Mouse (Mus musculus) heart, postnatal 0 days (tissue): ENCODE results near the gene Ap1m1. TPM values are rescaled to one million over a fixed set of nuclear protein-coding genes. Genes with fewer than 3 reads are reported as not detected.

Source experiments
- ATAC-seq: fragments of 200-750 bp; cut with Nextera tagmentation; 2 replicates; pipeline ENCODE4 v1.8.0; 2017; ENCODE audit warnings: low read depth, moderate number of reproducible peaks, moderate library complexity; ENCODE audit not compliant: insufficient read depth
- DNase-seq: peaks from one replicate; pipeline ENCODE4 v3.0.0-alpha.2; 2016; ENCODE audit warnings: low spot score
- H3K27ac ChIP-seq: fragments of 300-500 bp; sonication (generic); 2 replicates; pipeline ENCODE4 v1.5.1; 2014; ENCODE audit warnings: low read depth, mild to moderate bottlenecking
- H3K27me3 ChIP-seq: fragments of 300-500 bp; sonication (generic); 2 replicates; pipeline ENCODE4 v1.6.1; 2014; ENCODE audit warnings: low read length, mixed read lengths; ENCODE audit not compliant: control insufficient read depth, insufficient read depth
- H3K36me3 ChIP-seq: fragments of 300-500 bp; sonication (generic); replicated peaks from 2 replicates; pipeline ENCODE4 v1.6.1; 2014; ENCODE audit warnings: low read length, mixed read lengths; ENCODE audit not compliant: control insufficient read depth, insufficient read depth
- H3K4me1 ChIP-seq: fragments of 300-500 bp; sonication (generic); 2 replicates; pipeline ENCODE4 v1.6.1; 2014; ENCODE audit warnings: antibody characterized with exemption; ENCODE audit not compliant: control insufficient read depth, insufficient read depth
- H3K4me2 ChIP-seq: fragments of 300-500 bp; sonication (generic); 2 replicates; pipeline ENCODE4 v1.6.1; 2014; ENCODE audit warnings: low read depth, mild to moderate bottlenecking, low read length, moderate library complexity
- H3K4me3 ChIP-seq: fragments of 300-500 bp; sonication (generic); 2 replicates; pipeline ENCODE4 v1.5.1; 2014; ENCODE audit warnings: low read depth, low read length
- H3K9ac ChIP-seq: fragments of 300-500 bp; sonication (generic); replicated peaks from 2 replicates; pipeline ENCODE4 v1.6.1; 2014; ENCODE audit warnings: low read depth, low read length, mixed read lengths
- H3K9me3 ChIP-seq: fragments of 300-500 bp; sonication (generic); replicated peaks from 2 replicates; pipeline ENCODE4 v1.6.1; 2016; ENCODE audit warnings: low read length; ENCODE audit not compliant: control insufficient read depth
- CTCF ChIP-seq: IDR thresholded peaks from 2 replicates; pipeline ENCODE4 v1.5.1; 2016; ENCODE audit warnings: antibody characterized with exemption, control low read depth, low read depth
- EP300 ChIP-seq: IDR thresholded peaks from 2 replicates; pipeline ENCODE4 v1.6.1; 2016; ENCODE audit warnings: antibody characterized with exemption, low read depth
- WGBS: fragments of 180-500 bp; shearing (Covaris S2); extraction: QIAGEN DNeasy Blood & Tissue Kit; methylation state at CpG from one replicate; pipeline ENCODE4 v1.1.7; 2014; 5-methylcytosine and 5-hydroxymethylcytosine counted together
- polyA plus RNA-seq: library from polyadenylated mRNA; unstranded; fragments of >200 nt; fragmentation: Nextera tagmentation; extraction: Ambion mirVana; gene quantifications from 2 replicates; pipeline ENCODE4 v1.2.1, GENCODE M21; 2015
- total RNA-seq: library from RNA; depleted of rRNA; stranded (reverse); fragments of >200 nt; gene quantifications from 2 replicates; pipeline ENCODE4 v1.2.3, GENCODE M21; 2014; ENCODE audit warnings: low replicate concordance

The Ap1m1 gene
- total and polyA plus RNA-seq, 2 experiments from 2014 or later = 36.1 to 83.4 TPM

DNA sequence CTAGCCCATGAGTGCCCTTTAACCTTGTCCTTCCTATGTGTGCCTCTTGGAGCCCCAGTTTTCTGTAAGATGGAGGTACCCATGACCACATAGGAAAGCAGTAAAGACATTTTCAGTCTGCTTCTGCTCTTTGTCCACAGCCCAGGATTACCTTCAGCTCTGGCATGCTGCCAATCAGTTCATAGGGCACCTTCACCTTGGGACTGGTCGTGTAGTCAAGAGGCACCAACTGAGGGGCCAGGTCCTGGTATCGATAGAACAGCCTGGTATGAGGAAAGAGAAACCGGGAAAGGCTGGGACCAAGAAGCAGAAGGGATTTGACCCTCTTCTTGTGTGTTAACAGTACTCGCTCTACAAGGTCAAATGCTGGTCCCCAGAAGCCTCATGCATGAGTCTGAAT is 29.6 kb upstream of the Ap1m1 start:
- TF ChIP-seq EP300 (no peak), CTCF (no peak)
- Histone ChIP-seq H3K27ac (no peak overlapping the region), H3K36me3 (no peaks in the 10 kb centered on the region), H3K27me3 (no peaks in the 10 kb centered on the region), H3K4me3 (no peak overlapping the region), H3K9me3 (no peaks in the 10 kb centered on the region), H3K9ac (no peak overlapping the region), H3K4me1 (no peaks in the 10 kb centered on the region), H3K4me2 (no peak overlapping the region)
- ATAC-seq (no peak), DNase-seq (no peak)
- 64% methylated on average over 4 of the region's 4 CpGs for WGBS

DNA sequence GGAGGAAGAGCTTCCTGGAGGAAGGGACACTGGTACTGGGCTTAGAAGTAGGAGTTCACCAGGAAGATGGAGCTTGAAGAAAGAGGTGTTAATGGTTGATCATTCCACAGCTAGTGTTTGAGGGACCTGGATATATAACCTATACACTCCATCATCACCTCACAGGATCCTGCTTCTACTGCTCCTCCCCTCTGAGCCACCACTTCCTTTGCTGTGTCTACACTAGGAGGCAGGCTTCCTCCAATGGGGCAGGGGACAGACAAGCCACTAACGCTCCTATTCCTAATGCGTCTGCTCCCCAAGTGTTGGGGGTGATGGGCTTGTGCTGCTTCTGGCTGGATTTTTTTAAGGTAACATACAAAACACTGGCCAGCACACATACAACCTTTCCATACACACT is 29.1 kb upstream of the Ap1m1 start:
- Histone ChIP-seq H3K27ac (no peak overlapping the region), H3K9ac (no peak overlapping the region), H3K36me3 (no peaks in the 10 kb centered on the region), H3K9me3 (no peaks in the 10 kb centered on the region), H3K27me3 (no peaks in the 10 kb centered on the region), H3K4me1 (no peaks in the 10 kb centered on the region), H3K4me2 (no peak overlapping the region), H3K4me3 (no peak overlapping the region)
- TF ChIP-seq CTCF (no peak), EP300 (no peak)
- 55% methylated on average over 2 of the region's 2 CpGs for WGBS
- no peak for DNase-seq
- ATAC-seq = no peak

DNA sequence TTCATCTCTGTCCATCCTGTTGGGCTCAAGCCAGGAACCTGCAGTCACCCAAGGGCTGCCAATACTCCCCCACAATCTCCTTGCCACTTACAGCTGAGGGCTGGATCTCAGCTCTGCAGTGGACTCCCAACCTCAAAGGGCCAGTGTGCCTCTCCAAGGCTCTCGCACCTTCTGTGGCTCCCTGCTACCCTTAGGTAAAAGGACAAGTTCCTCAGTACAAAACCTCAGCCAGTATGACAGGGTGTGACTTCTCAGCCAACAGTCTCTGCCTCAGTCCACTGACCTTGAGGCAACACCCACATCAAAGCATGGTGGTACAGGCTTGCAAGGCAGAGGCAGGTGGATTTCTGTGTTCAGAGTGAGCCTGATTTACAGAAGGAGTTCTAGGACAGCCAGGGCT is 28.0 kb upstream of the Ap1m1 start:
- ATAC-seq (no peak), DNase-seq (no peak)
- H3K36me3 ChIP-seq = no peaks in the 10 kb centered on the region
- no peak overlapping the region for H3K4me2 ChIP-seq
- H3K27me3 ChIP-seq = no peaks in the 10 kb centered on the region
- no peaks in the 10 kb centered on the region for H3K4me1 ChIP-seq
- H3K27ac ChIP-seq = no peak overlapping the region
- no peaks in the 10 kb centered on the region for H3K9me3 ChIP-seq
- 69% methylated on average over 1 of the region's 1 CpGs for WGBS
- TF ChIP-seq CTCF (no peak), EP300 (no peak)
- H3K4me3 ChIP-seq = no peak overlapping the region
- H3K9ac ChIP-seq = no peak overlapping the region

GRCm38 (mm10) chr8:72212751-72213150 is 27.1 kb upstream of the Ap1m1 start, which contains the start of gene Cib3:
Cib3 (minus strand) TSS chr8:72212837.
- TF ChIP-seq EP300 = no peak
- TF ChIP-seq CTCF = no peak
- 60% methylated on average over 4 of the region's 4 CpGs for WGBS

DNA sequence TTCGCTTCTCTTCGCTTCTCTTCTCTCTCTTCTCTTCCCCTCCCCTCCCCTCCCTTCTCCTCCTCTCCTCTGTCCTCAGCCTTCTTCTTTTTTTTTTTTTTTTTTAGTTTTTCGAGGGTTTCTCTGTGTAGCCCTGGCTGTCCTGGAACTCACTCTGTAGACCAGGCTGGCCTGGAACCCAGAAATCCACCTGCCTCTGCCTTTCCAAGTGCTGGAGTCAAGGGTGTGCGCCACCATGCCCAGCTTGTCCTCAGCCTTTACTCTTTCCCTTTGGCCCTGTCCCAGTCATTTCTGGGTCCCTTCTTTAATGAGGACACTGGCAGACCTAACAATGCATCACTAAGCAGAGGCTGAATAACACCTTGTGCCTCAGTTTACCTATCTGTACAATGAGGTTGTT is 26.3 kb upstream of the Ap1m1 start, which contains the start of gene Gm11034:
TSS of gene Gm11034 (minus strand) at position 101 of the 400 bp plus-strand sequence.
- 67% methylated on average over 4 of the region's 4 CpGs for WGBS

More at GRCm38 (mm10) chr8:72212751-72213150, 27.1 kb upstream of the Ap1m1 start, which contains the start of gene Cib3:
- H3K27ac ChIP-seq = no peak within 1 kb of the TSS
- H3K36me3 ChIP-seq = no peaks in the 10 kb centered on the region
- H3K4me1 ChIP-seq = no peaks in the 10 kb centered on the region
- H3K27me3 ChIP-seq = no peaks in the 10 kb centered on the region
- ATAC-seq = no peak
- no peak within 1 kb of the TSS for H3K9ac ChIP-seq
- H3K9me3 ChIP-seq = no peaks in the 10 kb centered on the region
- no peak within 1 kb of the TSS for H3K4me2 ChIP-seq
- H3K4me3 ChIP-seq = no peak within 1 kb of the TSS
- no peak for DNase-seq

DNA sequence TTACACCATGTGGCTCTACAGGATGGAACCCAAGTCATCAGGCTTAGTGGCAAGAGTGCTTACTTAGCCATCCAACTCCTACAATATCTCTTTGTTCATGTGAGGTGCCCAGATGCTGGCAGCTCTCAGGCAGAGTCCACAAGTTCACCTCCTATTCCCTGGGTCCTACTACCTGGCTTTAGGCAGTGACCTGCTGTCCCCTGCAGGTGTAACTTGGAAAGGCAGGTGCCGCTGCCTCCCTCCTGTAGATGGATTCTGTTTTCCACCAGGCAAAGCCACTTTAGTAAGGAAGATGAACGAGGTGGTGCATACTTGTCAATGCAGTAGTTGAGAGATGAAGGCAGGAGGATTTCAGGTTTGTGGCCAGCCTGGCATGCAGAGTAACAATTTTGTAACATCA is 24.8 kb upstream of the Ap1m1 start:
- Histone ChIP-seq H3K4me3 (no peak overlapping the region), H3K27ac (no peak overlapping the region), H3K27me3 (no peaks in the 10 kb centered on the region), H3K36me3 (no peaks in the 10 kb centered on the region), H3K9me3 (no peaks in the 10 kb centered on the region), H3K4me2 (no peak overlapping the region), H3K4me1 (no peaks in the 10 kb centered on the region), H3K9ac (no peak overlapping the region)
- TF ChIP-seq EP300 (no peak), CTCF (peak; percentile 25)
- WGBS = 38% methylated on average over 2 of the region's 2 CpGs
- DNase-seq (no peak), ATAC-seq (no peak)

More for the DNA sequence above, 26.3 kb upstream of the Ap1m1 start, which contains the start of gene Gm11034:
- Histone ChIP-seq H3K36me3 (no peaks in the 10 kb centered on the region), H3K9me3 (no peaks in the 10 kb centered on the region), H3K9ac (no peak within 1 kb of the TSS), H3K4me1 (no peaks in the 10 kb centered on the region), H3K27me3 (no peaks in the 10 kb centered on the region), H3K27ac (no peak within 1 kb of the TSS), H3K4me2 (no peak within 1 kb of the TSS), H3K4me3 (no peak within 1 kb of the TSS)
- ATAC-seq (no peak), DNase-seq (no peak)
- TF ChIP-seq CTCF (no peak), EP300 (no peak)
